Mouse (Mus musculus): ENCODE data around the gene Jpt2.

DNA sequence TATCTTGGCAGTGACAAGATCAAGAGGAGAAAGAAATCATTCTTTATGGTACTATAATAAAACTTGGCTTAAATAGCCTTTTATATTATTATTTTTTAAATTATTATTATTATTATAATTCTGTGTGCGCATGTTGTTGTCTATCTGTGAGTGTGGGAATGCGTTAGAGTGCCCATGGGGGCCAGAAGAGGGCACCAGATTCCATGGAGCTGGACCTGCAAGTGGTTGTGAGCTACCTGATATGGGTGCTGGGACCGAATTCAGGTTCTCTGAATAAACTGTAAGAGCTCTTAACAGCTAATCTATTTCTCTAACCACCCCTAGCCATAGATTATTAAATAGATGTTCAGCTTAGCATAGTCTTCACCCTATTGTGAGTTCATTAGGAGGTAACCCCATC lies 44.6 kb upstream of the Jpt2 start:
- no peak for TF ChIP-seq POLR2A (IDR thresholded peaks at IDR 0.05; ENCODE audit: low read depth, low read length)
- no peak for TF ChIP-seq CTCF (IDR thresholded peaks at IDR 0.05; ENCODE audit: extremely low read depth, insufficient read depth, insufficient read length, insufficient replicate concordance)

All from spleen, adult 2 months (tissue).